Mouse (Mus musculus) heart, postnatal 4 days (tissue): ENCODE results near the gene Gm11437. TPM values are rescaled to one million over a fixed set of nuclear protein-coding genes. Genes with fewer than 3 reads are reported as not detected.

Experiments
- DNase-seq: peaks from one replicate; pipeline ENCODE4 v3.0.0; 2021
- total RNA-seq, 2 experiments: library from RNA; stranded (reverse); gene quantifications; 2 replicates each; pipeline ENCODE4 v1.2.3; 2021

The Gm11437 gene
- total RNA-seq: not detected

DNA sequence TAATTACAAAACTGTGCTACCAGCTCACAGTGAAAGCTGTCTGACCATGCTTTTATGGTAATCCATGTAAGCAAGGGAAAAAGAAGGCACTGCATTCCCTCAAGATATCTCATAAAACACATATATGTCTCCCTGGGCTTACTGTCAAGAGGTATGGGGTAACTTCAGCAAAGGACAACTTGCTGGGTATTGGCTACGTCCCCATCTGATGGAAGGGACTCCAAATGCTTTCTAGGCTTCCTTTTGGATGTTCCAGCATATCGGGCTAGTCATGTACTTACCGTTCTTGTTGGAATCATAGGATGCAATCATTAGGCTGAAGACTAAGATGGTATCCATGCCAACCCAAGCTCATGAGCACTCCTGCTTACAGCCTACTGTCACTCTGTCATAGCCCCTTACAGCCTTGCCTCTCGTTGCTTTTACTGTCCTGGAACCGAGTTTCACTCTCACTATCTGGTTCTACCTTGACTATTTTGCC, at the start of gene Gm11437:
TSS of gene Gm11437 (minus strand) at position 431 of the 481 bp plus-strand sequence.
- no peak for DNase-seq

DNA sequence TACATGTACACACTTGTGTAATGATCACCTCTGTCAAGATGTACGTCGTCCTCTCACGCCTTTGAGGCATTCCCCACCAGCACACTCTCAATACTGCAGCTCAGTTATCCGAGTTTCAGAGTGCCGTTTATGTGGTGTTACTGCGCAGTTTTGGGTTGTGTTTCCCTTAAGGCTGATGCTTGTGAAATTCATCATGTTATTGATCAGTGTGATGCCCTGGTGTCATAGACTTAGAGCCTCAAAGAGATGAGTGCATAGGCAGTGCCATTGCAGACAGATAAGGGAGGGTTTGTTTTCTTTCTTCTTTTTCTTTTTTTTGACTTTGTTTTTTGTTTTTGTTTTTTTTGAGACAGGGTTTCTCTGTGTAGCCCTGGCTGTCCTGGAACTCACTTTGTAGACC, 43.6 kb upstream of the Gm11437 start:
- DNase-seq: no peak

DNA sequence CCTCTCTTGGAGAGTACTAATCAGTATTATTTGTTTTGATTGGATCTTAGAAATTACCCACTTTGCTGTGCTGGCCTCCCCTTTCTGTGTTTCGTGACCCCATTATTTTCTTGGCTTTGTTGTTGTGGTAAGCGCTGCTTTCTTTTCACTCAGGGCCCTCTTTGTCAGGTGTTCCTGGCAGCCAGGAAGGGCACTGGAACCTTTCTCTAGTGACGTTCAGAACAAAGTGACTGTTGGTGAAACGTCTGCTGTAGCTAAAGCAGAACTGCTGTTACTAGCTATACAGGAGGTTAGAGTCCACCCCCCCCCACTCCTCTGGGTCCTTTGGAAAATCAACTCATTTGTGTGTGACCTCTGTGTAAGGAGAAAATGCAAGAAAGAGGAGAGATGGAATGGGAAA, 38.5 kb upstream of the Gm11437 start:
- no peak for DNase-seq

DNA sequence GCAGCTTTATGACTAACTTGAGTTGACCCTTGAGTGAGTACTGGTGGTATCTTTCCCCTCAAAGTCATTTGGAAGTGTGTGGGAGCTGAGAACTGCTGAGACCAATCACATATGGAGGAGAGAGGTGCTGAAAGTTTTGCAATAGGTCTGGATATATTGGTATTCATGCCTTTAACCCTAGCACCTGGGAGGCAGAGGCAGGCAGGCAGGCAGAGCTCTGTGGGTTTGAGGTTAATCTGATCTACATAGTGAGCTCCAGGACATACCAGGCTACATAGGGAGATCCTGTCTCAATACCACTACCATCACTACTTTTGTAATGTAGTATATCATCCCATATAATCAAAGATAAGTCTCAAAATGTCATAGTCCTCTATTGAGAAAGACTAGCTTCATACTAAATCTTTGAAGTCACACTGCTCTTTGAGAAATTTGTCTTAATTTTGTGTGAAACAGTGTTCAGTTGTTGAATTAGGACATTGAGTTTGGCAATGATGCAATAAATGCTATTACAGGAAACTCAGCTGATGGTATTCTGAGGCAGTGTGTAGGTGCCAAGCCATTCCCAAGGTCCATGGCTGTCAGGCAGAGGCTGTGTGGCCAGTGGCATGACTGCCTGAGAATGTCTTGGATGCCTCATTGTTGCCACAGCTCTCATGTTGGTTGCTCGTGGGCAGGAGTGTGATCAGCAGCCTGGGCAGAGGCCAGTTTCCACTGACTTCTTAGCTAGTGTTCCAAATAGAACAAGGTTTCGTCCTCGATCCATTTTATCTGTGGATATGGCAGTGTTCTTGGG, 30.5 kb upstream of the Gm11437 start:
- DNase-seq: no peak

DNA sequence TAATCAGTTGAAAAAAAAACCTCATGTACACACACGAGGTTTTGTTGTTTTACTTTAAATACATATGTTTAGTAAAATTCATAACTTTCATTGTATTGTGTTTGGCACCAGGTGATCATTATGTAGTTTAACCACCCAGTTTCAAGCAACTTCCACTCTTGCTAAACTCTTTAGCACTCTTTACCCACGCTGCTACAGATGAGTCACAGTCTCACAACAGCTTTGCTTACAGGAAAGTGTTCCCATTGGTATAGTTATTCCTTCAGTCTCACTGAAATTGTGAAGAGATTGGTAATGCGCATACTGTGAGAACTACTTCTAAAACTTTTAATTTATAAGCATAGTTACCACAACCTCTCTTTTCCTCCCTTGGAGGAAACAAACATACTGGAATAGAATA, 27.5 kb upstream of the Gm11437 start:
- no peak for DNase-seq

DNA sequence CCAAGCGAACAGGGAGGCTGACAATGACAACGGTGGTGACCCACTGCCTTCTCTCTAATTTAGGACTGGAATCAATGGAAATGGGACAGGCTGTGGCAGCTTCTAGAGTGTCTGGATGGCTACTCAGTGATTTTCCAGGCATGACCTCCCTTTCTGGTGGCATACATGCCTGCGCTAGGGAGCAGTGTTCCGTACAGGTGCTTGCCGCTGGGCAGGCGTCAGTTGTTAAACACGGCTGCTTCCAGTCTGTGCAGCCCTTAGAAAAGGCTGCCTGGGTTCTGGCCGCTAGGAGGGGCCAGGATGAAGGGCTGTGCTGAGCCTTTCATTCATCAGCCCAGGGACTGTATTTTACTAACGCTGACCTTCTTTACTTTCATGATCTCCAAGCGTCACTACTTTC, 26.0 kb upstream of the Gm11437 start:
- no peak for DNase-seq

DNA sequence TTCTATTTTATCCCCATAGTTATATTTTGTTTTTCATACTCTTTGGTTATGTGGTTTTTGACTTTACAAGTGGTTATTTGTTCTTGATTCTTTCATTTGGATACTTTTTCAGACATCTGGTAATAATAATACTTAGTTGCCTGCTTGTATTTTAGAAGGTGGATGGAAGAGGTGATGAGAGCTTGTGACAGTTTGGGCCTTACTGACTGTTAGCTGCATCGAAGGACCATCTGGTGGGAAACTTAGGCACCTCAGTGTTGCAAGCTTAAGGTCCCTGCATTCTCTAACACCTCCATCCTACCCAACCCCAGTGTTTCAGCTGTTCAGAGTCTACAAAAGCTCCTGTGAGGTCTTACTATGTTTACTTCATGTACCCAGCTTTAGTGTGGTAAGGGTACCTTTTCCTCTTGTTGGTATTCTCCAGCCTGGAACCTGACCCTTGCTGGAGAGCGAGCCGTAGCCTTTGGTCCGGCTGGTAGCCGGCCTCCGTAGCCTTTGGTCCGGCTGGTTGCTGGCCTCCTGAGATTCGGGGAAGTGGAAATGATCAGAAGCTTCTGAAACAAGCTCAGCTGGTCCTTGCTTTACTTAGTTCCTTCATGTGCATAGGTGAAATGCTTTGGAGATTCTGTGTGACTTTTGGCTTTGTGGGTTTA, 23.4 kb upstream of the Gm11437 start:
- DNase-seq: no peak

DNA sequence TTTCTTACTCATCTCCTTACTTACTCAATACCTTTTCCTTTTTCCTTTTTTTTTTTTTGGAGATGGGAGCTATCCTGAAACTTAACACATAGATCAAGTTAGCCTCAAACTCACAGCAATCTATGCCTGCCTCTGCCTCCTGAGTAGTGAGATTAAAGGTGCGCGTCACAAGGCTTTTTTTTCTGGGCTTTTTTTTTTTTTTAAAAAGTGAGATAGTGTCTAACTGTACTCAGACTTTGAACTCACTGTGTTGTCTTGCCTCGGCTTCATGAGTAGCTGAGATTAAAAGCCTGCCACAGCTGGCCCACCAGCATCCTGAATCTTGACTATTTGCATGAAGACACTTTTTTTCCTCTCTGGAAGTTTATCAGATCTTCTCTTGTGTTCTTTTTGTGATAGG, 21.3 kb upstream of the Gm11437 start:
- DNase-seq: no peak

DNA sequence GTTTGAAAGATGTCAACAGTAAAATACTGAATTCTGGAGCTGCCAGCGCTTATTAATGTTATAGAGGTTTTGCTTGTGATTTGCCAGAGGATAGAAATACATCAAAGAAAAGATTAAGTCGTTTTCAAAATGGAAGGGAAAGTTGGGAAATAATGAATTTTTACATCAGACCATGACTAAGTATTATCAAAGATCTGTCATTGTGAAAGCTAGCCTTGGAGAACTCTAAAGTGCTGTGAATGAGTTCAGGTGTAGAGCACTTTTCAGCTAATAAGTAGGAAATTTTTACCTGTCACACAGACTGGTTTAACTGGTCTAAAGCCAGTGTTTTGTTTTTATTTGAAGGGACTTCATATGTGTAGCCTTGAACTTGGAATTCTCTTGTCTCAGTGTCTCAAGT, 14.0 kb upstream of the Gm11437 start:
- no peak for DNase-seq

DNA sequence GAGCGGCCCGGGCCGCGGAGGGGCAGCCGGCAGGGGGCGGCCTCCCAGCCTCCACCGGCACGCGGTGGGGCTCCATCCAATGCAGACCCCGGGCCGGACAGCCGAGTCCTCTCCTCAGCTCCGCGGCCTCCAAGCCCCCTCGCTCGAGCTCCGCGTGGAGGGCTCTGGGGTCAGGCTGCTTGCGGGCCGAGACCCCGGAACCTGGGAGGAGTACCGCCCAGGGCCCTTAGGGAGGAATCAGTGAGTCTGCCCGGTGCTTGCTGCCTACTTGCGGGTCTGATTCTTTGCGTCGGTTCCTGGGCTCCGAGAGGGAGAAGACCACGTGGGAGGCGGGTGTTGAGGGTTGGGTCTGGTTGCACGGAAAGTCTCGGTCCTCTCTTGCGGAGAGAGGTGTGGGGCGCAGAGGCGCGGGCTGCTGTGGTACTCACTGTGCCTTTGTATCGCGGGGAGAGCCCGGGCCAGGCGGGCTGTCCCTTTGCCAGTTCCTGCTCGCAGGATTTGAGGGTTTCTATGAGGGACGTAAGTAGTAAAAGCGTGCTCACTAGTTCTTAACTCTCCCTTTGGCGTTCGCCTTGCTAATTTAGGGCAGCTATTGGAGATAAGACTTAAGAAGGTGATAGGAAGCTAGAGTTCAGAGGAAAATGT, 12.8 kb upstream of the Gm11437 start:
- peak; percentile 67 for DNase-seq

DNA sequence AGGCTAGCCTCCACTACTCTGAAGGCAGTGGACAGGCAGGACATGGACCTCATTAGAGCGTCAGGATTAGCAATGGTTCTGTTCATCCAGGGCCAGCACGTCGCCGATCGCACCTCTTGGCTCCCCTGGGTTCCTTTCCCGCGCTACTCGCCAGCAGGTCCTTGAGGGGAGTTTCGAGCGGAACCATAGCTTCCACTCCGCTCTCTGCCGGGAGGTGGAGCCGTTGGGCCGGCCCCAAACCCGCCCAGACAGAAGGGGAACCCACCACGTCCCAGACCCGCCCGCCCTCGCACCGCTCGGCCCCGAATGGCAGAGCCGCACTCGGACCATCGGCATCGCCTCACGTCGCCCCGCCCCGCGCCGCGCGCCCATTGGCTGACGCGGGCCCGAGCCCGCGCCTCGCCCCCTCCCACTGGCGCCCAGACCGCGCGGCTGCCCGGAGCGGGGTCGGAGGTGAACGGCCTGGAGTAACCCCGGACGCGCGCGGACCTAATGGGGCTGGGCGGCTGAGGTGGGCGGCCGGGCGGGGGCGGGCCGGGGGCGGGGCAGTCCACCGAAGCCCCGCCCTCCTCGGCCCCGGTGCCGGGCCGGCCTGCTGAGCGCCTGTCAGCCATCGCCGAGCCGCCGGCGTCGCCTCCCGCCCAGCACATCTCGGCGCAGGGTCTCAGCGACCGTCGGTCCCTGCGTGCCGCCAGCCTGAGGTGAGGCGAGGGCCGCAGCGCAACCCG, 12.1 kb upstream of the Gm11437 start:
- peak; percentile 97 for DNase-seq

DNA sequence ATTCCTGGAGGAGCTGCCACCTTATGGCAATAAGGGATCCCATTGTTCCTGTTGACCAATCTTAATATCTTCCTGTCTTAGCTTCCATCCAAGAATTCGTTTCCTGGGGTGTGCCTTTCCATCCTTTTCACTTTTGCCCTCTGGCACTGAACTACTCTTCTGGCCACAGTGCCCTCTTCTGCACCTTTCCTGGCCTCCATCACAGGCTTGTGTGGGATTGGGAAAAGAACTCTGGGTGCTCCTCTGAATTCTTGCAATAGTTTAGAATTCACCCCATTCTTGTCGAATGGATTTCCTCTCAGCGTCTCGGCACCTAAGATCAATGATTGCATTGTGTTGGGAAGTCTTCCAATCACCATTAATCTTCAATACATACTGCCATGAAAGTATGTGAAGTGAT, 11.3 kb upstream of the Gm11437 start:
- DNase-seq: no peak

DNA sequence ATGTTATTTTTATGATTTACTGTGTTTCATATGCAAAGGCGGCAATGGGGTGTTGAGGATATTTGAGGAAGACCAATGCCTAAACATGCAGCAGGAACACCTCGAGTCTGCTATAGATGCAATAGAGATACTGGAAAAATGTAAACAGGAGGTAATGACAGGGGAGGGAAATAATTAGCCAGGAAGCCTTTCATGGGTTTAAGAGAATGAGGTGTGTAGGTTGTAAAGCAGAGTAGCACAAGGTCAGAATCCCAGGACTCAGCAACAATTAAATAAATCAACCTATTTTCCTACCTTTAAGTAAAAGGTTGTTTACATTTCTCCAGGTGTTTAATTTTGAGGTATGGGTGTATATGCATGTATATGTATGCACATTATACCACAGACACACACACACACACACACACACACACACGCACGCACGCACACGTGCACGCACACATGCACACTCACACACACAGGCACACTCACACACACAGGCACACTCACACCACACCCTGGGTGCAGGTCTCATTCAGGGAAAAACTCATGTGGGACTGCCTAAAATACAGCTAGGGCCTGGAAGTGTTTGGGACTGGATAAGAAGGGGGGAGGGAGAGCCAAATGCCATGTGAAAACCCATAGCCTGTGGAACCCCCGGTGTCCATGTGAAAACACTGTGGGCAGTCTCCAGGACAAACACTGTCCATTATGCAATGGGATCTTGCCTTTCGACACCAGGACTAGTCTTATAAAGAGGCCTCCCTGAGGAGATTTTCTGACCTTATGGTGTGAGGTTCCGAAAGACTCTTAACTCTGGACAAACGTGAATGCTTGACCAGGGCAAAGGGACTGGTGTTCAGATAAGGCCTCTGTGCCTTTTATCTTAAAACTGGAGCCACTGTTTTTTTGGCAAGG, 5.5 kb upstream of the Gm11437 start:
- DNase-seq: no peak

DNA sequence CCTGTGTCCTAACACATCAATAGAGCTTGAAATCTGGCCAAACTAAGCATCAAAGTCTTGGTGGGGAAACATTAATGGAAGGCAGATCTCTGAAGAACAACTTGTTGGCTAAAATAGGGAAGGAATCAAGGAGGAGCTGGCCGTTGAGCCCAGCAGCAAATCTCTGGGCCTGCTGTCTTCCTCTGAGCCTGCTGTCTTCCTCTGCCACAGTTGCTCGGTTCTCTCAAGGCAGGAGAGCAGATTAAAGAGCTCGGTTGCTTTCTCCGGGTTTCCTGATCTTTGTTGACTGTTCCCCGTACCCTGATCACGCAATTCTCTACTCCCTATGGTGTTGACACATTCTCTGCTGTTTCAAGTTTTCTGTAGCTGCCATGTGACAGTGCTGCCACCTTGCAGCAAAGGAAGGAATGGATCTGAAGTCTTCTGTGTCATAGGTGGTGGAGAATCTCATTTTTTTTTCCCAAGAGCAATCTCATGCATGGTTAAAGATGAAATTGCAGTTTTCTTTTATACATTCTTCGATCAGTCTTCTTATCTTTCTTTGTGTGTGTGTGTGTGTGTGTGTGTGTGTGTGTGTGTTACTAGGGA, 1.5 kb upstream of the Gm11437 start:
- peak; percentile 34 for DNase-seq

DNA sequence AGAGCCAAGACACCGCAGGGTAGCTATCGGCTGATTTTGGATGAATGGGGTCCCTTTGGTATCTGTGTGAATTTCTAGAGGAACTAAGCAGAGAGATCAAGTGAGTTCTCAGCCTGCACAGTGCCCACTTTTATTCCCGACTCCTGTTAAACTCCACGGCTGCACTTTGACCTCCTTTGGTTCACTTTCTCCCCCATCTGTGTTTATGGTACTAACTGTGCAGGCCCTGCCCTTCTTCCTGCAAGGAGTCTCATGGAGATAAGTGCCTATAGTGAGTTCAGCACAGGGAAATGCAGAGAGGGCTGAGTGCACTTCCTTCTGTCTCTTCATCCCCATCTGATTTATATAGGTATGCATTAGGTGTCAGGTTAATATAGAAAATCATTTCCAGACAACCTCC, 2.7 kb downstream of the Gm11437 start:
- no peak for DNase-seq

DNA sequence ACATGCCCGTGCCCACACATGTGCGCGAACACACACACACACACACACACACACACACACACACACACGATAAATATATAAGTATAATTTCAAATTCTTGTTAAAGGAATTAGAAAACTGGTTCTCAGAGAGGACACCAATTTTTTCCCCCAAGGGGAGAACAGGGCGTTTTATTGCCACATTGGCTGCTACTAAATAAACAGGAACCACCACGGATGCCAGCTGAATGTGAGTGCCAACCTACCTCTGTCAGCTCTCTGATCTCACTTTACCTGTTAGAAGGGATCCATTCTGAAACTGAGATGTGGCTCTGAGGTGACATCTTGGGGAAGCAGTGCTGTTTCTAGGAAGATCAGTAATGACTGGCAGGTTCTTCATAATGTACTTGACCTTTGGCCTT, 3.2 kb downstream of the Gm11437 start:
- DNase-seq: no peak

DNA sequence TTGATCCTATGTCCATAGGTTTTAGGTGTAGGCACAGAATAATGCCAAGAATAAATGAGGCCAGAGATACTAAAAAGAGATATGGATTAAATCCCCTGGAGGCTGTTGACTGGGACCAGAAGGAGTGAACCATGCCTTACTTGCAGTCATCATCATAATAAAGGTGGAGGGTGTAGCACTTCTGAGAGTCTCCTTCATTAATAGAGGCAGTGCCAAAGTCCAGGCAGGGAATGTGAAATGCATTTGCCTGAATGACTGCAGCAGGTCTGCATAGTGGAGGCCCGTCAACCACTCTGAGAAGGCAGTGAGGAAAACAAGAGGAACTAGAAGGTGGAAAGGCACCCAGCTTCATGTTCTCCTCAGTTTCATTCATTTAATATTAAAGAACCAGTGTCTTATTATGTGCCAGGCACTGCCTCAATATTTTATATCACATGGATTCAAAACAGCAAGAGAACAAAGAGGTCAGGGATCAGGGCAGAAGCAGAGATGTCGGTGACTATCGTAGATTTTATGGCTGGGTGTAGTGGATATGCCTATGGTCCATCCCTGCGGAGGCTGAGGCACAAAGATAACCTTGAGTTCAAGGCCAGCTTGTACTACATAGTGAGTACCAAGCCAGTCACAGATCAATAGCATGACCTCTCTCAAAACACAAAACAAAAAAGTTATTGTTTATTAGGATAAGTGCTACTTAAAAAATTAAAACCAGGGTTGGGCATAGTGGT, 10.6 kb downstream of the Gm11437 start:
- DNase-seq: no peak

DNA sequence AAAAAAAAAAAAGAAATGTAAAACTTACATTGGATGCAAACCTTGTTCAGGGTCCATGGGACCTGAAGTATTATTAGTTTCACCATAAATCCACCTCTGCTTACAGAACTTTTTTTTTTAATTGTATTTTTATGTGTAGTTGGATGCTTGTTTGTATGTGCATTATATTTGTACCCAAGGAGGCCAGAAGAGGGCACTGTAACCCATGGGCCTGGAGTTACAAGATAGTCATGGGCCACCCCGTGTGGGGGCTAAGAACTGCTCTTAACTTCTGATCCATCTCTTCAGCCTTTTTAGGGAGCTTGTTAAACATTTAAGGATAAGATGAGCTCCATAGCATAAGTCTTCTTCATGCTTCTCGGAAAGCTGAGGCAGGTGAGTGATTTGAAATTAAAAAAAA, 16.4 kb downstream of the Gm11437 start:
- no peak for DNase-seq

DNA sequence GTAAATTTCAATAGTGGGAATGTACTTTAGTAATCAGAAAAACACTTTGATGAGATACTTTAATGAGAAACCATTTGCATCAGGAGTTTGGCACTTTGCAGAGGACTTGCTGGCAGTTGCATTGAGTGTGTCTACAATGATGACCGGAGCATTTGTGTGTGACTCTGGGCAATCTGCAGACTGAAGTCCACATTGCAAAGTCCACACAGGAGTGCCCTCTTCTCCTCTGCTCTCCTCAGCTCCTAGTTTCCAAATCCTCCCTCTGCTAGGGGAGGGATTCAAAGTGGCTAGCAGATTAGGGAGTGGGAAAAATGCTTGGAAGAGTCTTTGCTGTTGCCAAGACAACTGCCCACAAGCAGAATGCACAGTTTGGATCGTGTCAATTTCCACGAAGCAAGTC, 21.2 kb downstream of the Gm11437 start:
- DNase-seq: no peak

DNA sequence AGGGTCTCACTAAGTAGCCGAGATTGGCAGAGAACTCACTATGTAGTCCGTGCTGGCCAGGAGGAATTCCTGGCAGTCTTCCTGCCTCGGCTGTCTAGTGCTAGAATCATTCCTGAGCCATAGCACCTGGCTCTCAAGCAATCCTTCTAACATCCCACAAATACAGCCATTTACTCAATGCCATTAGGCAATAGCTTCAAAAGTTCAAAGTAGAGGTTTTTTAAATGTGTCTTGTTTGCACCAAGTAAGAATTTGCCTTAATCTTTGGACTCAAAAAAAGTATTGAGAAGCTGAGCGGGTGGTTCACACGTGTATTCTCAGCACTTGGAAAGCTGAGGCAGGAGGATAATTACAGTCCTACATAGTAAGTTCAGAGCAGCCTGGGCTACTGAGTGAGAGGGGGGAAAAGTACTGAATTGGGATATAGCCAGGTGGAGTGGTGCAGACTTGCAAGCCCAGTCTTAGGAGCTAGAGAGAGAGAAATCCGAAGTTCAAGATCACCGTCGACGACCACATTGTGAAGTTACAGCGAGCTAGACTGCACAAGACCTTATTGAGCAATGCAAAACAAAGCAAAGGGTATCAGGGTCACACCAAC, 22.0 kb downstream of the Gm11437 start:
- DNase-seq: no peak
